Mouse (Mus musculus) intestine, embryonic 14.5 days (tissue): Measurements from ENCODE around the gene Mex3a. TPM values are rescaled to one million over a fixed set of nuclear protein-coding genes. Genes with fewer than 3 reads are reported as not detected.
A peak's percentile ranks its signal among the peaks of the same experiment; 100 is the strongest.

Experiments used
- ATAC-seq: fragments of 200-750 bp; cut with Nextera tagmentation; replicated peaks from 2 replicates; pipeline ENCODE4 v1.8.0; 2017; ENCODE audit warnings: low read depth, moderate number of reproducible peaks, moderate TSS enrichment, moderate library complexity; ENCODE audit not compliant: low FRiP score, low TSS enrichment
- DNase-seq: peaks from one replicate; pipeline ENCODE4 v3.0.0-alpha.2; 2018; ENCODE audit warnings: low spot score
- H3K27ac ChIP-seq: fragments of 300-500 bp; sonication (generic); 2 replicates; pipeline ENCODE4 v1.5.1; 2014; ENCODE audit warnings: low read depth, mild to moderate bottlenecking, control low read depth
- H3K27me3 ChIP-seq: fragments of 300-500 bp; sonication (generic); replicated peaks from 2 replicates; pipeline ENCODE4 v1.6.1; 2014; ENCODE audit warnings: low read length, control low read depth; ENCODE audit not compliant: control insufficient read depth, insufficient read depth
- H3K36me3 ChIP-seq: fragments of 300-500 bp; sonication (generic); 2 replicates; pipeline ENCODE4 v1.6.1; 2014; ENCODE audit warnings: low read length, control low read depth; ENCODE audit not compliant: control insufficient read depth, insufficient read depth
- H3K4me1 ChIP-seq: fragments of 300-500 bp; sonication (generic); replicated peaks from 2 replicates; pipeline ENCODE4 v1.6.1; 2014; ENCODE audit warnings: low read length, control low read depth, mixed read lengths; ENCODE audit not compliant: control insufficient read depth, insufficient read depth
- H3K4me2 ChIP-seq: fragments of 300-500 bp; sonication (generic); 2 replicates; pipeline ENCODE4 v1.6.1; 2014; ENCODE audit warnings: low read length
- H3K4me3 ChIP-seq: fragments of 300-500 bp; sonication (generic); 2 replicates; pipeline ENCODE4 v1.5.1; 2014; ENCODE audit warnings: low read depth, low read length, control low read depth, mixed read lengths
- H3K9ac ChIP-seq: fragments of 300-500 bp; sonication (generic); 2 replicates; pipeline ENCODE4 v1.6.1; 2014; ENCODE audit warnings: mild to moderate bottlenecking, low read length
- H3K9me3 ChIP-seq: fragments of 300-500 bp; sonication (generic); 2 replicates; pipeline ENCODE4 v1.6.1; 2016; ENCODE audit warnings: low read length, control low read depth; ENCODE audit not compliant: control insufficient read depth
- WGBS: fragments of 180-500 bp; shearing (Covaris S2); extraction: QIAGEN DNeasy Blood & Tissue Kit; methylation state at CpG from one replicate; pipeline ENCODE4 v1.1.7; 2014; 5-methylcytosine and 5-hydroxymethylcytosine counted together
- polyA plus RNA-seq: library from polyadenylated mRNA; unstranded; fragments of >200 nt; fragmentation: Nextera tagmentation; extraction: Ambion mirVana; gene quantifications from 2 replicates; pipeline ENCODE4 v1.2.1, GENCODE M21; 2014

The Mex3a gene
- polyA plus RNA-seq, 1 experiment from 2014 or later: 19.8 TPM

DNA sequence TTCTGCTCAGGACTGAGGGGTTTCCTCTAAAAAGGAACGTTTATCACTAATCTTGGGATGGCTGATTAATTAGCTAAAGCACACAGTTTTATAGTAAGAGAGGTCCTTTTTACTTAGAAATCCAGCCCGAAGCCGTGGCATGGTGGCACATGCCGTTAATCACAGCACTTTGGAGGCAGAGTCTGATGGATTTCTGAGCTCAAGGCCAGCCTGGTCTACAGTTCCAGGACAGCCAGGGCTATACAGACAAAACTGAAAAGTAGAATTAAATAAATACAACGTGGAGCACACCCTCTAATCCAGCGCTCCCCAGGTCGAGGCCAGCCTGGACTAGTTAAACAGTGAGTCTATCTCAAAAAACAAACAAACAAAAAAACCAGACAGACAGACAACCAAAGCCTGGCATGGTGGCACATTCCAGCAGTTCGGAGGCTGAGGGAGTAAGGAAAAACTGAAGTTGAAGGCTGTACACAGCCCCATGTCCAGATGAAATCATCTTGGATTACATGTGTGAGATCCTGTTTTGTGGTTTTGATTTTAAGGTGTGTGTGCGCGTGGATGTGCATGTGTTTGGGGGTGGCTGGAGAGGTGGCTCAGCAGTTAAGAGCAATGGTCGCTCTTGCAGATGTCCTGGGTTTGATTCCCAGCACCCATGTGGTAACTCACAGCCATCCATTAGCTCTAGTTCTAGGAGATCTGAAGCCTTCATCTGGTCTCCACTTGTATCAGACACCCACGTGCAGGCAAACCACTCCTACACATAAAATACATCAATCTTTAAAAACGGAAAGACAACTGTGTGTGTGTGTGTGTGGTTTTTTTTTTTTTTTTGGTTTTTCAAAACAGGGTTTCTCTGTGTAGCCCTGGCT lies 21.5 kb upstream of the Mex3a start:
- H3K4me3 ChIP-seq: peak overlapping the region; percentile 43
- ATAC-seq (no peak), DNase-seq (no peak)
- WGBS: 45% methylated on average over 13 of the region's 13 CpGs
- H3K36me3 ChIP-seq: no peaks in the 10 kb centered on the region
- H3K4me2 ChIP-seq: peak overlapping the region; percentile 62
- no peaks in the 10 kb centered on the region for H3K27me3 ChIP-seq
- no peaks in the 10 kb centered on the region for H3K9me3 ChIP-seq
- H3K9ac ChIP-seq: peak overlapping the region; percentile 54
- H3K4me1 ChIP-seq: peaks cover 22% of the 10 kb centered on the region
- peak overlapping the region; percentile 94 for H3K27ac ChIP-seq

DNA sequence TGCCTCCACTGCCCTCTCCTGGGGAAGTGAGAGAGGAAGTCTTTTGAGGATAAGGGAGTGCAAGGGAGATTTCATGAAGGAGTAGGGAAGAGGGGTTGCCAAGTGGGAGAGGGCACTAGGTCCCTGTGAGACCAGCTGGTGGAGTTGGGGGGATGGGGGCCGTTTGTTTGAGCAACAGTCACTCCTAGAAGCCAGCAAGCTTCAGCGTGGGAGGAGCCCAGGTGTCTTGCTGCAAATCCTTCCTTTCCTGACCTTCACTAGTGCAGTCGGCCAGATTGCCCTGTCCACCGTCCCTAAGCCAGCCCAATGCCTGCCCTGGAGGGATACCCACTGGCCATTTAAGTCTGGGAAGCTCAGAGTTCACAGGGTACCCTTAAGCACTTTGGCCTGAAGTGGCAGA lies 20.6 kb upstream of the Mex3a start:
- 56% methylated on average over 4 of the region's 4 CpGs for WGBS
- Histone ChIP-seq H3K4me3 (no peak overlapping the region), H3K27ac (0 out of 2 replicates have a peak overlapping the region, but pooled peaks have one; percentile 19), H3K27me3 (no peaks in the 10 kb centered on the region), H3K9ac (no peak overlapping the region), H3K4me1 (peaks cover 22% of the 10 kb centered on the region), H3K4me2 (no peak overlapping the region), H3K9me3 (no peaks in the 10 kb centered on the region), H3K36me3 (no peaks in the 10 kb centered on the region)
- no peak for ATAC-seq
- DNase-seq: no peak

- H3K9me3 ChIP-seq: no peaks in the 10 kb centered on the region
- peaks cover 22% of the 10 kb centered on the region for H3K4me1 ChIP-seq
- DNase-seq: no peak
- H3K4me2 ChIP-seq: peak overlapping the region; percentile 0; the same call in 1 of the 2 replicates
- WGBS: 34% methylated on average over 6 of the region's 6 CpGs
- H3K36me3 ChIP-seq: no peaks in the 10 kb centered on the region
- H3K4me3 ChIP-seq: no peak overlapping the region
- H3K27ac ChIP-seq: peak overlapping the region; percentile 19
- no peaks in the 10 kb centered on the region for H3K27me3 ChIP-seq
- no peak overlapping the region for H3K9ac ChIP-seq
- no peak for ATAC-seq
These were observed 19.9 kb upstream of the Mex3a start for GRCm38 (mm10) chr3:88512141-88512895.

DNA sequence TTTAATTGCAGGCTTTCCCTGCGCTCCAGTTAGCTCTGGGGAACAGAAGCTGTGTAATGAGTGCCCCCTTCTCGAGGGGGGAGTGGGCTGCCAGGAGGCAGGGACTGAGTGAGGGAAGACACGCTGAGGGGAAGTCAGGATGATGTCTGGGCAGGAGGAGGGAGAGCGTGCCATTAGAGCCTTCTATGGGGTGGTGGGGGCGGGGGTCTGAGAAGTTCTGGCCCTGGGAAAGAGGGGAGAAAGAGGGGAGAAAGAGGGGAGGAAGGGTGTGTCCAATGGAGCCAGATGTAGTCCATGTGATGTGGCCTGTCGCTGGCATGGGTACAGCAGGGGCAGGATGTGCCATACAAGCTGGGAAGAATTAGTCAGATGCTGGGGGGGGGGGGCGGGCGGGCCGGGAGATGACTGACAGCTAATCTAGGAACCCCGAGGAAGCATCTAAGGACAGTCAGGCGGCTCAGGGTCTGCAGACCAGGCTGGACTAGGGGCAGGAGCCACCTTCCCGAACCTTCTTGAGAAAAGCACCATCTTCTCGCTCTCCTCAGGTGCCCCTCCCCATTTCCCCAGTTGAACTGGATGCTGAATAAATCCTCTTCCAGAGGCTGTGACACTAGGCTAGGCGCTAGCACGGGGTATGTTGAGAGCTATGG lies 19.2 kb upstream of the Mex3a start:
- WGBS: 32% methylated on average over 11 of the region's 15 CpGs
- Histone ChIP-seq H3K27ac (peak overlapping the region; percentile 19), H3K9me3 (no peaks in the 10 kb centered on the region), H3K4me1 (peaks cover 22% of the 10 kb centered on the region), H3K4me2 (peak overlapping the region; percentile 0; the same call in 1 of the 2 replicates), H3K27me3 (no peaks in the 10 kb centered on the region), H3K9ac (no peak overlapping the region), H3K4me3 (no peak overlapping the region), H3K36me3 (no peaks in the 10 kb centered on the region)
- DNase-seq (no peak), ATAC-seq (no peak)

DNA sequence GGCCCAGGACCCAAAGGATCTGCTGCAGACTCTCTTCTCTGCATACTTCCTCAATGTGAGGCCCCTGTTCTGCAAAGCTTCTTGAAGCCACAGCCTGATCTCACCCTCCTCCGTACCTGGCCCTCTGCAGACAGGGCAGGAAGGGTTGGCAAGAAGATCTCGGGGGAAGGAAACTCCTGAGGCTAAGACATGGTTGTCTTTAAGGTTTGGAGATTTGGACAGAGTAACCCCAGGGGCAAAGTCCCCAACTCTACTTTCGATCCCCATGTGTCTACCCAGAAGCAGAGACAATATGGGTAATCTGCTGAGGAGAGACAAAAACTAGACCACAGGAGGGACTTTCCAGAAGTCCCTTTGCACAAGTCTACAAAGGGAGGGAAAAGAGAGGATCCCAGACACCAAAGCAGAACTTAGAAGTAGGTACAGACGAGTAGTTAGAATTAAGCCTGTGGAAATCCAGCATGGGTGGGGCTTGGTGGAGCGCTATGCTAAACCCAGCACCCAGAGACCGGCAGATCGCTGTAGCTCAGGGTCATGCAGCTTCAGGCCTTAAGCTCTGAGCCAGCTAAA lies 18.6 kb upstream of the Mex3a start:
- Histone ChIP-seq H3K36me3 (no peaks in the 10 kb centered on the region), H3K9me3 (no peaks in the 10 kb centered on the region), H3K27ac (no peak overlapping the region), H3K4me1 (peaks cover 22% of the 10 kb centered on the region), H3K4me3 (no peak overlapping the region), H3K27me3 (no peaks in the 10 kb centered on the region), H3K9ac (no peak overlapping the region), H3K4me2 (no peak overlapping the region)
- DNase-seq: no peak
- ATAC-seq: no peak
- 79% methylated on average over 7 of the region's 7 CpGs for WGBS

DNA sequence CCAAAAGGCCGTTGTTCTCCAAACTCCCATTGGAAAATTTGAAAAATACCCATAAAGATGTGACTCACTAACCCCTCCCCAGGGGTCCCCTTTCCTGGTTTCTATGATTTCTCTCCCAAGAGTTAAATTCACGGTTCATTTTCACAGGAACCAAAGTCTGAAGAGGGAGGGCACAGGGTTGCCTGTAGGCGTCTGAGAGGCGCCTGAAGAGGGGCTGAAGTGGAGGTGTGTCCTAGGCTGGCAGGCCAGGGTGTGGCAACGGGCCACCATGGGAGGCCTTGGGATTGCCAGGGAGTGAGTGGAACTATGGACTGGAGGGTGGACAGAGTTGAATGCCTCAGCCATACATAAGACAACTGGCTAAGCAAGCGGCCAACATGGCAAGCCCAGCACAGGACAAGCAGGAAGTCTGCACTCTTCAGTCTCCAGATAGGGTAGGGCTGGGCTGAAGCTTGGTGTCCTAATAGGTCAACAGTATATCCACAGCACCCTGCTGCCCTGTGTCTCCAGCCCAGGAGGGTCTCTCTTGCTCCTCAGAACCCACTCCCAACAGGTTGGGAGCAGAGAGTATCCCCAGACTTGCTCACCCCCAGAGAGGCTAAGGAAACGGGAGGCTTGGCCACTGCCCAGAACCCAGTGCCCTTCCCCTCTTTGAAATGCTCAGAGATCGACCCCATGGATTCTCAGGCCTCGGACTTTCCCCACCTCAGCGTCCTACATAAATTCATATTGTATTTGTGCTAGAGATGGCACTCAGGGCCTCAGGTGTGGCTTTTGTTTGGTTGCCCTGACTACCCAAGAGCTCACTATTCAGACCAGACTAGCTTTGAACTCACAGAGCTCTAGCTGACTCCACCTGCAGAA lies 17.7 kb upstream of the Mex3a start:
- H3K27me3 ChIP-seq: no peaks in the 10 kb centered on the region
- H3K4me3 ChIP-seq: no peak overlapping the region
- ATAC-seq (no peak), DNase-seq (no peak)
- WGBS: 70% methylated on average over 10 of the region's 10 CpGs
- H3K9me3 ChIP-seq: no peaks in the 10 kb centered on the region
- H3K36me3 ChIP-seq: no peaks in the 10 kb centered on the region
- H3K9ac ChIP-seq: no peak overlapping the region
- no peak overlapping the region for H3K4me2 ChIP-seq
- H3K4me1 ChIP-seq: peaks cover 18% of the 10 kb centered on the region
- no peak overlapping the region for H3K27ac ChIP-seq

GRCm38 (mm10) chr3:88515095-88515386 lies 17.2 kb upstream of the Mex3a start:
- Histone ChIP-seq H3K4me1 (peaks cover 15% of the 10 kb centered on the region), H3K9me3 (no peaks in the 10 kb centered on the region), H3K4me3 (no peak overlapping the region), H3K36me3 (no peaks in the 10 kb centered on the region), H3K9ac (no peak overlapping the region), H3K27me3 (no peaks in the 10 kb centered on the region), H3K27ac (no peak overlapping the region), H3K4me2 (no peak overlapping the region)
- DNase-seq (no peak), ATAC-seq (no peak)
- WGBS: 93% methylated on average over 2 of the region's 2 CpGs

- Histone ChIP-seq H3K9me3 (no peaks in the 10 kb centered on the region), H3K36me3 (no peaks in the 10 kb centered on the region), H3K27me3 (no peaks in the 10 kb centered on the region), H3K4me1 (peaks cover 12% of the 10 kb centered on the region), H3K27ac (no peak overlapping the region), H3K4me2 (no peak overlapping the region), H3K4me3 (no peak overlapping the region), H3K9ac (no peak overlapping the region)
- no peak for ATAC-seq
- 62% methylated on average over 2 of the region's 2 CpGs for WGBS
- no peak for DNase-seq
These were observed 15.8 kb upstream of the Mex3a start for GRCm38 (mm10) chr3:88516407-88516806.
